Mouse (Mus musculus) gastrocnemius, adult 8-10 months (tissue): Measurements from ENCODE around the gene Abi3. TPM values are rescaled to one million over a fixed set of nuclear protein-coding genes. Genes with fewer than 3 reads are reported as not detected.

Experiments
- DNase-seq, 2 experiments: peaks; one replicate each; pipeline ENCODE4 v3.0.0; 2022; ENCODE audit warnings: low spot score in 2 of 2
- total RNA-seq, 4 experiments: library from RNA; stranded (reverse); gene quantifications; 2 replicates each; pipeline ENCODE4 v1.2.4; 2022

The Abi3 gene
- total RNA-seq, 4 experiments from 2014 or later, result 0.77 to 2.2 (median 1.5) TPM

- no peak for DNase-seq
Measured at GRCm38 (mm10) chr11:95838999-95839868, 3.0 kb downstream of the Abi3 start.

- no peak for DNase-seq
Measured at GRCm38 (mm10) chr11:95838598-95838997, 3.7 kb downstream of the Abi3 start.

GRCm38 (mm10) chr11:95837059-95837458, 5.2 kb downstream of the Abi3 start, which contains the start of gene Gngt2:
Gngt2 (plus strand) TSS chr11:95837216.
- peak; percentile 68 to 82 for DNase-seq

- no peak for DNase-seq
Measured at GRCm38 (mm10) chr11:95836433-95836832, 5.8 kb downstream of the Abi3 start.

- no peak for DNase-seq
Measured at GRCm38 (mm10) chr11:95835832-95836231, 6.4 kb downstream of the Abi3 start.

GRCm38 (mm10) chr11:95834742-95835710, 7.2 kb downstream of the Abi3 start:
- no peak for DNase-seq

- DNase-seq, result no peak
Measured at GRCm38 (mm10) chr11:95834143-95834667, 8.1 kb downstream of the Abi3 start.

- DNase-seq, result no peak
Measured at GRCm38 (mm10) chr11:95833631-95834142, 8.6 kb downstream of the Abi3 start.

- DNase-seq, result no peak
Measured at GRCm38 (mm10) chr11:95833006-95833570, 9.2 kb downstream of the Abi3 start.

GRCm38 (mm10) chr11:95832129-95833005, 9.9 kb downstream of the Abi3 start:
- DNase-seq, result no peak

GRCm38 (mm10) chr11:95831641-95832040, 10.6 kb downstream of the Abi3 start:
- no peak for DNase-seq

GRCm38 (mm10) chr11:95831276-95831619, 11.0 kb downstream of the Abi3 start:
- DNase-seq, result no peak

- DNase-seq, result no peak
Measured at GRCm38 (mm10) chr11:95830411-95831275, 11.6 kb downstream of the Abi3 start.

- DNase-seq, result no peak
Measured at GRCm38 (mm10) chr11:95829526-95830050, 12.7 kb downstream of the Abi3 start.

GRCm38 (mm10) chr11:95828181-95828964, 13.9 kb downstream of the Abi3 start:
- DNase-seq, result no peak

- peak; percentile 44 to 50 for DNase-seq
Measured at GRCm38 (mm10) chr11:95827464-95828085, 14.7 kb downstream of the Abi3 start.

- no peak for DNase-seq
Measured at GRCm38 (mm10) chr11:95827168-95827447, 15.2 kb downstream of the Abi3 start.
